Mouse (Mus musculus) E14TG2a.4 (cell line): ENCODE measurements around the gene Eif2b5.
A peak's percentile ranks its signal among the peaks of the same experiment; 100 is the strongest.

Source experiments
- H3K27me3 ChIP-seq: 2 replicates; pipeline ENCODE4 v1.6.1; 2014; ENCODE audit warnings: low read length, control low read depth; ENCODE audit not compliant: insufficient read depth
- H3K36me3 ChIP-seq: 2 replicates; pipeline ENCODE4 v1.6.1; 2014; ENCODE audit warnings: low read length, control low read depth; ENCODE audit not compliant: insufficient read depth
- H3K4me1 ChIP-seq: replicated peaks from 2 replicates; pipeline ENCODE4 v1.6.1; 2014; ENCODE audit warnings: low read depth, low read length, control low read depth
- H3K4me3 ChIP-seq: replicated peaks from 2 replicates; pipeline ENCODE4 v1.5.1; 2014; ENCODE audit warnings: mild to moderate bottlenecking, low read length
- H3K9me3 ChIP-seq: 2 replicates; pipeline ENCODE4 v1.6.1; 2014; ENCODE audit warnings: low read length, control low read depth
- CTCF ChIP-seq: conservative IDR thresholded peaks from 2 replicates; pipeline ENCODE4 v1.5.1; 2014; ENCODE audit warnings: low read length
- NANOG ChIP-seq: IDR thresholded peaks from 2 replicates; pipeline ENCODE4 v1.6.1; 2014; ENCODE audit warnings: borderline replicate concordance, low read length, mixed read lengths
- POU5F1 ChIP-seq: IDR thresholded peaks from 2 replicates; pipeline ENCODE4 v1.6.1; 2014; ENCODE audit warnings: low read length, borderline replicate concordance

The Eif2b5 gene

DNA sequence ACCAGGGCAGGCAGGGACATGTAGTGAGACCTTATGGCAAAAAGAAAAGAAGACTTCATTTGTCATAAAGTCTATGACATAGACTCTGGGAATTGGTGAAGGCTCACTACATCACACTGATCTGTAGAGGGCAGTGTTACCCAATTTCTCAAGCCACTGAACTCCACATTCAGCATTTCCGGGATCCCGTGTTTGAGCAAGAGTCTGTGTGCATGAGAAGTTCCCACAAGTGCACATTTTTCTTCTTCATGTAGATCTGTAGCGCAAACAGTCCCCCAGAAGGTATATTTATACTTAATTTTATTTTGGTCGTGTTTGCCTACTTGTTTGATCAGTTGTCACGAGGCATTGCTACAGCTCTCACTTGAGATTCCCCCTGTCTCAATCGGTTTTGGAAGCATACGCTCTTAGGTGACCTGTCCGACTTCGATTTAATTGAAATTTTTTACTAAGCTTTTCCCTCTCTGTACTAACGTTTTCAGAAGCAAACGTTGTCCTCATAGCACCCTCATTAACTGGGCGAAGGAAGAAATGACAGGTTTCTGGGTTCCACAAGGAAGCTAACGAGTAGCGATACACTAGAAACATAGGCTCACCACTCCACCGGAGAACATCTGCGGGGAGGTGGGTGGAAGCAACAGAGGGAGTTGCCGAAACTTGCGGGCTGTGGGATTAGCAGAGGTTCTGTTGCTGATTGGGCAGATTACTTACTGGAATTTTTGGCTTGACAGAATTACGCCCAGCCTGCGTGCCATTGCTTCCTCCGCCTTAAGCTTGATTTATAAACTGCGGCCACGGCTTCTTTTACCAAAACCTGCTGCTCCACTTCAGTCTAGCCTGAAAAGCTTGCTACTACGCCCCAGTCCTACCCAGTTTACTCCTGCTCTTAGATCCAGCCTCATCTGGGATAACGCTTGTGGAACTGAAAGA, 1.7 kb upstream of the Eif2b5 start:
- H3K36me3 ChIP-seq: peaks cover 22% of the 10 kb centered on the region
- TF ChIP-seq NANOG (no peak), POU5F1 (no peak), CTCF (peak; percentile 30; the same call in 1 of the 2 replicates)
- H3K4me3 ChIP-seq: no peak overlapping the region
- no peaks in the 10 kb centered on the region for H3K27me3 ChIP-seq
- H3K9me3 ChIP-seq: peaks cover 22% of the 10 kb centered on the region
- peaks cover 19% of the 10 kb centered on the region for H3K4me1 ChIP-seq

GRCm38 (mm10) chr16:20497980-20498676, 489 bp upstream of the Eif2b5 start:
- H3K4me3 ChIP-seq: peak overlapping the region; percentile 99
- peaks cover 34% of the 10 kb centered on the region for H3K36me3 ChIP-seq
- TF ChIP-seq POU5F1 (no peak), NANOG (no peak), CTCF (no peak)
- H3K4me1 ChIP-seq: peaks cover 22% of the 10 kb centered on the region
- peaks cover 22% of the 10 kb centered on the region for H3K9me3 ChIP-seq
- no peaks in the 10 kb centered on the region for H3K27me3 ChIP-seq

- Histone ChIP-seq H3K4me3 (no peak overlapping the region), H3K27me3 (no peaks in the 10 kb centered on the region), H3K4me1 (peaks cover 6% of the 10 kb centered on the region; the same call in 1 of the 2 replicates), H3K9me3 (no peaks in the 10 kb centered on the region), H3K36me3 (peaks cover 100% of the 10 kb centered on the region)
- TF ChIP-seq POU5F1: no peak
- no peak for TF ChIP-seq NANOG
- no peak for TF ChIP-seq CTCF
Measured at GRCm38 (mm10) chr16:20506000-20506399, 7.4 kb downstream of the Eif2b5 start.

DNA sequence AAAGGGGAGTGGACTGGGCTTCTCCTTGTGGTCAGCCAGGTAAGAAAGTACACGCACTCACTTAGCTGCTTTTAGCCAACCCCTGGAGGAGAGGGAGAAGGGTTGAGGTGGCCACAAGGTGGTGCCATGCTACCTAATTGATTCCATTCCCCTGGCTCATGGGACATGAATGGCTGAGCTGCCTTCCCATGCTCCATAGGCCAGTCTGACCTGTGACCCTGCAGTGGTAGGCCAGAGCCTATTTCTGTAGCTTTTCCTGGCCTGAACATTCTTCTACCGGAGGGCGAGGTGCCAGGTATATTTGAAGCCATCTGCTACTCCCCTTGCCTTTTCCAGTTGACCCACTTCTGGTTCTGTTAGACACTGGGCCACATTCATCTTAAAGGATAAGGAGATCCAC, 10.7 kb downstream of the Eif2b5 start:
- peaks cover 84% of the 10 kb centered on the region for H3K36me3 ChIP-seq
- TF ChIP-seq CTCF (peak; percentile 32), NANOG (no peak), POU5F1 (no peak)
- H3K9me3 ChIP-seq: no peaks in the 10 kb centered on the region
- no peaks in the 10 kb centered on the region for H3K27me3 ChIP-seq
- H3K4me1 ChIP-seq: peaks cover 16% of the 10 kb centered on the region
- no peak overlapping the region for H3K4me3 ChIP-seq

GRCm38 (mm10) chr16:20511277-20511847, 12.7 kb downstream of the Eif2b5 start:
- H3K4me1 ChIP-seq: peaks cover 23% of the 10 kb centered on the region
- no peaks in the 10 kb centered on the region for H3K27me3 ChIP-seq
- H3K36me3 ChIP-seq: peaks cover 64% of the 10 kb centered on the region
- TF ChIP-seq CTCF: no peak
- no peak for TF ChIP-seq POU5F1
- no peak for TF ChIP-seq NANOG
- H3K4me3 ChIP-seq: no peak overlapping the region
- no peaks in the 10 kb centered on the region for H3K9me3 ChIP-seq

DNA sequence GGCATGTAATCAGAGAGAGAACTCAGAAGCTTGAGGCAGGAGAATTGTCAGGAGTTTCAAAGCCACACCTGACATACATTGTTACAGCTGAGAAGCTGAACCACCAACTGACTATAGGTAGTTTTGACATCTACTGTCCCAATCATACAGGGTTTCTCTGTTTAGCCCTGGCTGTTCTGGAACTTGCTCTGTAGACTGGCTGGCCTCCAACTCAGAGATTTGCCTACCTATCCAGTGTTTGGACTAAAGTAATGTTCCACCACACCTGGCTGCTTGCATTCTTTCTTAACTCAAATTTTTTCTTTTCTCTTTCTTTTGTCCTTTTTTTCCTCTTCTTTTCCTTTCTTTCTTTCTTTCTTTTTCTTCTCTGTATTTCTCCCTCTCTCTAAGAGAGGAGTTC, 17.4 kb downstream of the Eif2b5 start:
- Histone ChIP-seq H3K4me3 (peak overlapping the region; percentile 92), H3K27me3 (no peaks in the 10 kb centered on the region), H3K9me3 (no peaks in the 10 kb centered on the region), H3K4me1 (peaks cover 36% of the 10 kb centered on the region), H3K36me3 (peaks cover 26% of the 10 kb centered on the region)
- no peak for TF ChIP-seq CTCF
- TF ChIP-seq NANOG: no peak
- no peak for TF ChIP-seq POU5F1

DNA sequence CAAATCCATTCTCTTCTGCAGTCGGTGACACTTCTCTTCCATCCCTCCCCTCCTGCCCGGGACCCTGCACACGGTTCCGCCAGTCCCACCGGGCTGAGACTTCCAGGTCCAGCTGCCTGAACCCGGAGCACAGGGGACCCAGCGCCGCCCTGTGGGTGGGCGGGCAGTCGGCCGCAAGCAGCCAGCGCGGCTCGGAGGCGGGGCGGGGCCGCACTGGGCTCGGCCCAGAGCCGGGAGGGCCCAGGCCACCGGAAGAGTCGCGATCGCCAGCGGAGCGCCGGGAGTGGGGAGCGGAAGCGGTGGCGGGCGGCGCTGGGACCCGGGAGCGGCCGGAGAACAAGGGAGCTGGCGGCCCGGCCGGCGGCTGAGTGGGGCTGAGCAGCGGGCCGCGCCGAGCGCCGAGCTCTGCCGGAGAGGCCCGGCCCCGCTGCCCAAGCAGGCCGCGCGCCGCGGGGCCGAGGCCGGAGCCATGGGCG, 18.1 kb downstream of the Eif2b5 start, which contains the start of gene Dvl3:
Gene Dvl3, plus strand, starts transcription at position 257 of the 476 bp plus-strand sequence.
- H3K4me3 ChIP-seq: peak within 1 kb of the TSS; percentile 92
- peaks cover 21% of the 10 kb centered on the region for H3K36me3 ChIP-seq
- H3K9me3 ChIP-seq: no peaks in the 10 kb centered on the region
- H3K4me1 ChIP-seq: peaks cover 29% of the 10 kb centered on the region
- TF ChIP-seq NANOG: no peak
- no peak for TF ChIP-seq CTCF
- TF ChIP-seq POU5F1: no peak
- H3K27me3 ChIP-seq: peaks cover under 1% of the 10 kb centered on the region; the same call in 1 of the 2 replicates

GRCm38 (mm10) chr16:20517216-20517615, 18.6 kb downstream of the Eif2b5 start:
- TF ChIP-seq CTCF (no peak), NANOG (no peak), POU5F1 (no peak)
- H3K4me3 ChIP-seq: peak overlapping the region; percentile 92
- H3K27me3 ChIP-seq: peaks cover 5% of the 10 kb centered on the region; the same call in 1 of the 2 replicates
- H3K4me1 ChIP-seq: peaks cover 24% of the 10 kb centered on the region
- peaks cover 18% of the 10 kb centered on the region for H3K36me3 ChIP-seq
- H3K9me3 ChIP-seq: no peaks in the 10 kb centered on the region
